Mouse (Mus musculus) lung, adult 2 months (tissue): ENCODE measurements around the gene Plgrkt.

Experiments used
- CTCF ChIP-seq: fragments of 200-500 bp; IDR thresholded peaks from 2 replicates; pipeline ENCODE4 v1.5.1; 2011; ENCODE audit warnings: mild to moderate bottlenecking, low read length, control low read depth; ENCODE audit not compliant: insufficient read depth
- POLR2A ChIP-seq: fragments of 200-500 bp; IDR thresholded peaks from 2 replicates; pipeline ENCODE4 v1.6.1; 2011; ENCODE audit warnings: low read depth, mild to moderate bottlenecking, control low read depth, low read length, borderline replicate concordance; ENCODE audit errors: extremely low read depth

- TF ChIP-seq CTCF: no peak
- no peak for TF ChIP-seq POLR2A
Observed at GRCm38 (mm10) chr19:29366226-29366968, 793 bp downstream of the Plgrkt start.
